Mouse (Mus musculus): ENCODE data around the gene Yae1d1. TPM values are rescaled to one million over a fixed set of nuclear protein-coding genes. Genes with fewer than 3 reads are reported as not detected.

Gene Yae1d1
- 9.5 TPM for total RNA-seq (2023)

GRCm38 (mm10) chr13:17992697-17993514 lies at the start of gene Yae1d1:
Yae1d1 (minus strand) TSS chr13:17993349.

GRCm38 (mm10) chr13:17944078-17944917 lies 48.9 kb downstream of the Yae1d1 start, which contains the start of gene Rala:
Rala (minus strand) TSS chr13:17944239.

Other genes starting within 250 kb of the Yae1d1 start
- gene Cdk13, start 188.3 kb downstream of the Yae1d1 start, total RNA-seq (2023), result 126 TPM
- 23.3 TPM for gene Rala, start 49.1 kb downstream of the Yae1d1 start, total RNA-seq (2023)

Measured in CD8-positive naive resting alpha-beta T cell, adult 57 days (primary cell).